Mouse (Mus musculus) right cerebral cortex, adult 2 months (tissue): ENCODE measurements around the gene Gm20388.

Experiments
- DNase-seq, 2 experiments: peaks; one replicate each; pipeline ENCODE4 v3.0.0; 2021 to 2022; ENCODE audit warnings: low spot score in 2 of 2

The Gm20388 gene

DNA sequence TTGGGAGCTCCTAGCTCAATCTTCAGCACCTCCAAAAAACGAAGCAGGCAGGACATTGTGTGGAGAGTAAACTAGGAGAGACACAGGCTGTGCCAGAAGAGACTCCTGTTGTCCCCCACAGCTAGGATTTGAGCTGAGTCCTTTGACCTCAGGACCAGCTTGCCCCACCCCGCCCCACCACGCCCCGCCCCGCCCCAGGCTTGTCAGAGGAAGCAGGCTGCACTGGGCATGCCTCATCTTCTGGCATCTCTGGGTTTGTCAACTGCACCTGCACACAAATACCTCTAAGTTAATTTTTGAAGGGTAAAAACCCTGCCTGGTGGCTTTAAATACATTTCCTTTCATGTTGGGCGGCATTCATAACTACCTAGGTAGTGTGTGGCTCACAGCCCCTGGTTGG, 290.7 kb downstream of the Gm20388 start:
- no peak for DNase-seq

GRCm38 (mm10) chr8:120202546-120202945, 291.9 kb downstream of the Gm20388 start:
- no peak for DNase-seq

DNA sequence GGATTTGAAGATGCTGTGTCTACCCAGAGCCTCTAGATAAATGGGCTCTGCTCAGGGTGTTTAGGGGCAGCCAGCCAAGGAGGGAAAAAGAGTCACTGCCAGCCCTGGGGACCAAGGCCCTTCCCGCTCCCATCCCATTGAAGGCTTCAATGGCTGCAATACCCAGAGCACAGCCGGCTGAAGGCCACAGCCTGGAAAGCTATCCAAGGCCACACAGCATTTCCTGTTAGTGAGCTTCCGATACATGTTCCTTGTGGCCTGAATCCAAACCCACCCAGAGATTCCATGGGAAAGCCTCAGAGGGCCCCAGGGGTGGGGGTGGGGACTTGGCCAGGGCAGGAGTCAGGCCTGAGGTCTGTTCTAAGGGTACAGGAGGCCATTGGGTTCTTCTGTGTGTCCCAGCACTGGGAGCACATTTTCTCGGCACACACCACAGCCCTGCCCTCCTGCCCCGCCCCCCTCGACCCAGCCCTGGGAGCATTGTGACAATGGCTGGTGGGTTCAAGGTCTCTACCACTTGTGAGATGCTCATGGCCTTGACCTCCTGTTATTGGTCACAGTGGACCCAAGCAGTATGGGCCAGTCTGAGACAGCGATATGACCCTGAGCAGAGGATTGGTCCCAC, 294.2 kb downstream of the Gm20388 start:
- no peak for DNase-seq

GRCm38 (mm10) chr8:120205916-120206315, 295.3 kb downstream of the Gm20388 start:
- DNase-seq, result peak in 1 of 2 experiments; percentile 49

GRCm38 (mm10) chr8:120207364-120207763, 296.7 kb downstream of the Gm20388 start:
- no peak for DNase-seq

DNA sequence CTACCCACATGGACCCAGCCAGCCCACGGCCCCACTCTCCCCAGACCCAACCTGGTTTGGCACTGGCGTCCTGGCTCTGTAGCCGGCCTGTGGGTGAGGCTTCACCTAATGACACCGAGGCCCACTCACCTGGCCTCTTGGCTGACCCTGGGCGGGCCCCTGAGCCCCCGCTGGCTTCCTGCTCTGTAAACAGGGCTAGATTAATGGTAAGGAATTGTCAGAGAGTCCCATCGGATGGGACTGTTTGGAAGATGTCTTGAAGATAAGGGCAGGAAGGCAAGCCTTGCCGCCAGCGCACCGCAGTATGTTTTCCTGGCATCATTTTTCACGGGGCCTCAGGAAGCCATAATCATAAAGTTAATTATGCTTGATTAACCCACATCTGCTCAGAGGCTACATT, 297.5 kb downstream of the Gm20388 start:
- no peak for DNase-seq

DNA sequence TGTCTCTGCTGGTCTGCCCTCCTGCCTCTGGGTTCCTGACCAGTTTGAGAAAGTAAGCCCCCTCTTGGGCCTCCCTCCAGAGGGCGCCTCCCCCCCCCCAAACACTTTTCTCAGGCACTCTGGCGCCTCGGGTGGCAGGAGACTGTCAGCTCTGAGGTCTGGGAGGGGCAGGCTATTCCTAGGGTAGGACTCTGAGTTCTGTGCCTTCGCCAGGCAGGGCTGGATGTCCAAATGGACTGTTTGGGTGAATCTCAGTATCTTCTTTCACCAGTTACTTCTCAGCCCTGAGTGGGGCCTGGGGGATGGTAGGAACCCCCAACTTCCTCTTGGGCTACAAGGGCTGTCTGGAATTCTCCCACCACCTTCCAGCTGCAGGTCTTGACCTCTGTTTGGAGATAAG, 300.7 kb downstream of the Gm20388 start:
- no peak for DNase-seq

GRCm38 (mm10) chr8:120212596-120212995, 302.0 kb downstream of the Gm20388 start:
- no peak for DNase-seq

- no peak for DNase-seq
These were observed 302.6 kb downstream of the Gm20388 start for GRCm38 (mm10) chr8:120213229-120213628.

- DNase-seq, result no peak
These were observed 303.3 kb downstream of the Gm20388 start for GRCm38 (mm10) chr8:120213939-120214338.

DNA sequence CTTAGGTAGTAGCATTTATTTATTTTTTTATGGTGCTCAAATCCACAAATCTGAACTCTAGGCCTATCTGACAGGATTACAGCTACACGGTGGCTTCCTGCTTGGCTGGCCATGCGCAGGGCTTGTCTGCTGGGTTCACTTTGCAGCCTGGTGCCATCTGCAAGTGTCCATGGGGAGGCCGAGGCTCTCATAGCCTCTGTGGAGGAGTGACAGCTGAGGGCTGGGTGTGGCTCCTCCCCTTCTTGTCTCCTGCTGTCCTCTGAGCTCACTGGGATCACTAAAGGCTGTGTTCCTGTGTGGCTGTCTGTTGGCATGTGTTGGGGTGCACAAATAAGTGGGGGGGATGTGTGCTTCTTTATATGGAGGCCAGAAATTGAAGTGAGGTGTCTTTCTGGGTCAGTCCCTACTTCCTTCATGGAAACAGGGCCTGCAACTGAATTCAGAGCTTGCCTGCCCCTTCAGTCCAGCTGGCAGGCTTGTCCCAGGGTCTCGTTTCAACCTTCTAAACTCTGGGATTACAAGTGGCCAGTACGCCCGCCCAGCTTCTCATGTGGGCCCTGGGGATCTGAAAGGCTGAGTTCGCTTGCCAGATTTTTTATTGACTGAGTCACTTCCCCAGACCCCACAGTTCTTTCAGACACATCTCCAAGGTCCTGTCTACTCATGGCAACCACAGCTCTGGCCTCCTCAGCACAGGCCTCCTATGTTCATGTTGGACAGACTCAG, 304.9 kb downstream of the Gm20388 start:
- DNase-seq, result no peak

- DNase-seq, result peak in 1 of 2 experiments; percentile 21
These were observed 306.5 kb downstream of the Gm20388 start for GRCm38 (mm10) chr8:120216855-120217830.

DNA sequence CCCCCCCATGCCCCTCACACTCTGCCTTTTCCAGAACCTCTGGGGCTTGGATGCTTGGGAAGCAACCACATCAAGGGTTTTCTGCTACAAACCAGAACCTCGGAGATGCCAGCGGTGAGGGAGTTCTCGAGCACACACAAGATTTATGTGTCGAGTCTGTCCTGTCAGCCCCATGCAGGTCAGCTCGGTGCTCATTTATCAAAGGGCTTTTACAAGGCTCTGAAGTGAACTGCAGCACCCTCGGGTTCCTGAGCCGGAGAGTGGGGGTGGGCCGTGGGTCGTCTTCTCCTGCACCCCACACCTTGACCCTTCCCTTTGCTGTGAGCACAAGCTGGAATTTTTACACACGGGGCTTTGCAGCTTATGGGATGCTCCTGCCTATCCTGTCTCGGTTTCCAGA, 311.9 kb downstream of the Gm20388 start:
- no peak for DNase-seq

- DNase-seq, result peak in 1 of 2 experiments; percentile 16
These were observed 314.1 kb downstream of the Gm20388 start for GRCm38 (mm10) chr8:120224521-120225420.

GRCm38 (mm10) chr8:120225421-120226151, 314.9 kb downstream of the Gm20388 start:
- peak; percentile 89 for DNase-seq

- no peak for DNase-seq
These were observed 316.3 kb downstream of the Gm20388 start for GRCm38 (mm10) chr8:120226700-120227577.

GRCm38 (mm10) chr8:120227578-120227876, 316.9 kb downstream of the Gm20388 start:
- peak in 1 of 2 experiments; percentile 15 for DNase-seq

DNA sequence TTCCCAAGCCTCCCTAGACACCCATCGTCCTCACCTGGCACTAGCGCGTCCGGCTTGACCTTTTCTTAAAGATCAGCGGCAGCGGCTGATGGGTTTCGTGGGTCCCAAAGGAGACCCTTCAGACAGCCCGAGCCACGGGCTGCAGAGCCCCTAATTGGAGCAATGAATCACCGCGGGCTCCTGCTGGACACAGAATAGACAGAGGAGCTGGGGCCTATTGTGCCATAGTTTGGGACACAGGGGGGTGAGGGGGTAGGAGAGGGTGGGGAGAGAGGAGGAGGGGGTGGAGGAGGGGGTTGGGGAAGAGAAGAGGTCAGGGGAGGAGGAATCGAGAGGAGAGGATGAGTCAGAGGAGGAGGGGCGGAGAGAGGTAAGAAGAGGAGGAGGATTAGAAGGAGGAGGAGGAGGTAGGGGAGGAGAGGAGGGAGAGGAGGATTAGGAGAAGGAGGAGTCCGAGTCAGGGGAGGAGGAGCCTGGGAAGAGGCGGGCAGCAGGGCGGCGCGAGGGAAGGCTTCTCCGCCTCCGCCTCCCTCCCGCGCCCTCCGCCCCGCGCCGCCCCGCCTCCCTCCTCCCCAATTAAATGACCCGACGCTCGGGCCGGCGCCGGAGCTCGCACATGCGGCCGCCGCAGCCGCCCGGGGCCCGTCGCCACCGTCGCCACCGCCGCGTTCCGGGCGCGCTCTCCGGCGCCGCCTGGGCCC, 317.4 kb downstream of the Gm20388 start, which contains the start of gene Gse1:
Gene Gse1, plus strand, starts transcription at position 566 of the 701 bp plus-strand sequence.
- DNase-seq, result peak; percentile 51 to 61
